Mouse (Mus musculus) gastrocnemius, postnatal 4 days (tissue): ENCODE measurements around the gene Psme1. TPM values are rescaled to one million over a fixed set of nuclear protein-coding genes. Genes with fewer than 3 reads are reported as not detected.

ENCODE experiments used
- DNase-seq, 2 experiments: peaks; one replicate each; pipeline ENCODE4 v3.0.0; 2021 to 2022; ENCODE audit warnings: low spot score in 2 of 2, mixed read lengths in 2 of 2
- total RNA-seq, 2 experiments: library from RNA; stranded (reverse); gene quantifications; 2 replicates each; pipeline ENCODE4 v1.2.3; 2021

Psme1 gene
- total RNA-seq, 2 experiments from 2014 or later = 82.0 to 88.4 TPM

GRCm38 (mm10) chr14:55596036-55596690 is 18.2 kb downstream of the Psme1 start:
- no peak for DNase-seq

GRCm38 (mm10) chr14:55598521-55599390 is 20.8 kb downstream of the Psme1 start:
- DNase-seq = no peak

GRCm38 (mm10) chr14:55603271-55603632 is 25.3 kb downstream of the Psme1 start, which contains the start of gene Irf9:
TSS of gene Irf9 (plus strand) at chr14:55603571.
- DNase-seq = no peak

- DNase-seq = peak; percentile 78 to 88
Measured at GRCm38 (mm10) chr14:55603633-55604576, 26.0 kb downstream of the Psme1 start.

- no peak for DNase-seq
Measured at GRCm38 (mm10) chr14:55604823-55605222, 26.9 kb downstream of the Psme1 start.

- DNase-seq = no peak
Measured at GRCm38 (mm10) chr14:55605743-55606459, 28.0 kb downstream of the Psme1 start.

- DNase-seq = no peak
Measured at GRCm38 (mm10) chr14:55608339-55608738, 30.4 kb downstream of the Psme1 start.

GRCm38 (mm10) chr14:55613346-55613745 is 35.4 kb downstream of the Psme1 start:
- DNase-seq = no peak

- no peak for DNase-seq
Measured at GRCm38 (mm10) chr14:55614565-55615178, 36.7 kb downstream of the Psme1 start.

GRCm38 (mm10) chr14:55615876-55616275 is 38.0 kb downstream of the Psme1 start:
- DNase-seq = no peak

- DNase-seq = no peak
Measured at GRCm38 (mm10) chr14:55616844-55617243, 38.9 kb downstream of the Psme1 start.

- DNase-seq = no peak
Measured at GRCm38 (mm10) chr14:55617822-55618221, 39.9 kb downstream of the Psme1 start, which contains the start of gene Rec8. TSS of gene Rec8 (plus strand) at chr14:55618037.

GRCm38 (mm10) chr14:55618486-55619195 is 40.7 kb downstream of the Psme1 start:
- no peak for DNase-seq

GRCm38 (mm10) chr14:55628077-55628827 is 50.3 kb downstream of the Psme1 start:
- no peak for DNase-seq

GRCm38 (mm10) chr14:55629312-55629711 is 51.4 kb downstream of the Psme1 start:
- DNase-seq = peak in 1 of 2 experiments; percentile 39
